Mouse (Mus musculus): ENCODE results near the gene Cenpv.

GRCm38 (mm10) chr11:62509571-62509970 is 29.5 kb downstream of the Cenpv start:
- TF ChIP-seq CTCF (conservative IDR thresholded peaks at IDR 0.05; ENCODE audit: low read length): no peak
- no peak for TF ChIP-seq POU5F1 (IDR thresholded peaks at IDR 0.05; ENCODE audit: borderline replicate concordance, low read length)
